Mouse (Mus musculus): ENCODE data around the gene Zfyve16. TPM values are rescaled to one million over a fixed set of nuclear protein-coding genes. Genes with fewer than 3 reads are reported as not detected.

The Zfyve16 gene
- polyA plus RNA-seq, 1 experiment from 2014 or later = 13.8 TPM

GRCm38 (mm10) chr13:92539126-92539525 lies 8.5 kb upstream of the Zfyve16 start:
- no peak for DNase-seq

GRCm38 (mm10) chr13:92533801-92534200 lies 3.1 kb upstream of the Zfyve16 start:
- ATAC-seq (ENCODE audit: low FRiP score, low TSS enrichment) (no peak), DNase-seq (no peak)
- H3K9ac ChIP-seq (replicated peaks; ENCODE audit: low read length) = no peak overlapping the region
- no peak overlapping the region for H3K27ac ChIP-seq (replicated peaks; ENCODE audit: low read depth, low read length)
- H3K4me1 ChIP-seq (ENCODE audit: control insufficient read depth, insufficient read depth, low read length) = peaks cover 13% of the 10 kb centered on the region
- H3K4me3 ChIP-seq (replicated peaks; ENCODE audit: low read depth, low read length) = no peak overlapping the region
- no peak overlapping the region for H3K4me2 ChIP-seq (ENCODE audit: low read length)
- H3K36me3 ChIP-seq (ENCODE audit: control insufficient read depth, insufficient read depth, low read length) = 0 out of 2 replicates have a peak, but pooled peaks cover 2% of the 10 kb centered on the region
- no peaks in the 10 kb centered on the region for H3K9me3 ChIP-seq (ENCODE audit: control insufficient read depth, low read length)
- no peaks in the 10 kb centered on the region for H3K27me3 ChIP-seq (ENCODE audit: control insufficient read depth, insufficient read depth, low read length)
- WGBS = 63% methylated on average over 2 of the region's 2 CpGs

More at GRCm38 (mm10) chr13:92539126-92539525, 8.5 kb upstream of the Zfyve16 start:
- no peaks in the 10 kb centered on the region for H3K36me3 ChIP-seq (ENCODE audit: control insufficient read depth, insufficient read depth, low read length)
- H3K9me3 ChIP-seq (ENCODE audit: control insufficient read depth, low read length) = no peaks in the 10 kb centered on the region
- H3K4me2 ChIP-seq (ENCODE audit: low read length) = no peak overlapping the region
- ATAC-seq (ENCODE audit: low FRiP score, low TSS enrichment) = no peak
- H3K4me1 ChIP-seq (ENCODE audit: control insufficient read depth, insufficient read depth, low read length) = no peaks in the 10 kb centered on the region
- H3K27ac ChIP-seq (replicated peaks; ENCODE audit: low read depth, low read length) = no peak overlapping the region
- no peaks in the 10 kb centered on the region for H3K27me3 ChIP-seq (ENCODE audit: control insufficient read depth, insufficient read depth, low read length)
- H3K9ac ChIP-seq (replicated peaks; ENCODE audit: low read length) = no peak overlapping the region
- no peak overlapping the region for H3K4me3 ChIP-seq (replicated peaks; ENCODE audit: low read depth, low read length)
- 73% methylated on average over 4 of the region's 4 CpGs for WGBS

- Histone ChIP-seq H3K4me2 (ENCODE audit: low read length) (no peak overlapping the region), H3K4me1 (ENCODE audit: control insufficient read depth, insufficient read depth, low read length) (peaks cover 15% of the 10 kb centered on the region), H3K36me3 (ENCODE audit: control insufficient read depth, insufficient read depth, low read length) (0 out of 2 replicates have a peak, but pooled peaks cover 2% of the 10 kb centered on the region), H3K27me3 (ENCODE audit: control insufficient read depth, insufficient read depth, low read length) (no peaks in the 10 kb centered on the region), H3K9me3 (ENCODE audit: control insufficient read depth, low read length) (no peaks in the 10 kb centered on the region), H3K9ac (replicated peaks; ENCODE audit: low read length) (no peak overlapping the region), H3K4me3 (replicated peaks; ENCODE audit: low read depth, low read length) (no peak overlapping the region), H3K27ac (replicated peaks; ENCODE audit: low read depth, low read length) (no peak overlapping the region)
- no peak for DNase-seq
- no peak for ATAC-seq (ENCODE audit: low FRiP score, low TSS enrichment)
- WGBS = 81% methylated on average over 2 of the region's 2 CpGs
These were observed 1.5 kb upstream of the Zfyve16 start for GRCm38 (mm10) chr13:92532216-92532615.

GRCm38 (mm10) chr13:92531237-92531636 lies 569 bp upstream of the Zfyve16 start:
- peak overlapping the region; percentile 94 for H3K9ac ChIP-seq (replicated peaks; ENCODE audit: low read length)
- H3K9me3 ChIP-seq (ENCODE audit: control insufficient read depth, low read length) = no peaks in the 10 kb centered on the region
- H3K36me3 ChIP-seq (ENCODE audit: control insufficient read depth, insufficient read depth, low read length) = 0 out of 2 replicates have a peak, but pooled peaks cover 2% of the 10 kb centered on the region
- peak overlapping the region; percentile 72 for H3K4me3 ChIP-seq (replicated peaks; ENCODE audit: low read depth, low read length)
- ATAC-seq (ENCODE audit: low FRiP score, low TSS enrichment) (peak; percentile 0; the same call in 1 of the 2 replicates), DNase-seq (no peak)
- peak overlapping the region; percentile 95 for H3K27ac ChIP-seq (replicated peaks; ENCODE audit: low read depth, low read length)
- no peaks in the 10 kb centered on the region for H3K27me3 ChIP-seq (ENCODE audit: control insufficient read depth, insufficient read depth, low read length)
- H3K4me2 ChIP-seq (ENCODE audit: low read length) = peak overlapping the region; percentile 61
- 5% methylated on average over 15 of the region's 15 CpGs for WGBS
- H3K4me1 ChIP-seq (ENCODE audit: control insufficient read depth, insufficient read depth, low read length) = peaks cover 15% of the 10 kb centered on the region

GRCm38 (mm10) chr13:92529828-92530720 lies 594 bp downstream of the Zfyve16 start:
- Histone ChIP-seq H3K4me3 (replicated peaks; ENCODE audit: low read depth, low read length) (peak overlapping the region; percentile 72), H3K4me1 (ENCODE audit: control insufficient read depth, insufficient read depth, low read length) (peaks cover 15% of the 10 kb centered on the region), H3K4me2 (ENCODE audit: low read length) (peak overlapping the region; percentile 61), H3K9ac (replicated peaks; ENCODE audit: low read length) (peak overlapping the region; percentile 94), H3K36me3 (ENCODE audit: control insufficient read depth, insufficient read depth, low read length) (0 out of 2 replicates have a peak, but pooled peaks cover 2% of the 10 kb centered on the region), H3K27ac (replicated peaks; ENCODE audit: low read depth, low read length) (peak overlapping the region; percentile 95), H3K27me3 (ENCODE audit: control insufficient read depth, insufficient read depth, low read length) (no peaks in the 10 kb centered on the region), H3K9me3 (ENCODE audit: control insufficient read depth, low read length) (no peaks in the 10 kb centered on the region)
- 3% methylated on average over 47 of the region's 47 CpGs for WGBS
- DNase-seq (peak; percentile 72), ATAC-seq (ENCODE audit: low FRiP score, low TSS enrichment) (peak; percentile 88; the same call in 1 of the 2 replicates)

GRCm38 (mm10) chr13:92523178-92523813 lies 7.4 kb downstream of the Zfyve16 start:
- Histone ChIP-seq H3K36me3 (ENCODE audit: control insufficient read depth, insufficient read depth, low read length) (peaks cover 40% of the 10 kb centered on the region), H3K4me1 (ENCODE audit: control insufficient read depth, insufficient read depth, low read length) (no peaks in the 10 kb centered on the region), H3K27ac (replicated peaks; ENCODE audit: low read depth, low read length) (no peak overlapping the region), H3K27me3 (ENCODE audit: control insufficient read depth, insufficient read depth, low read length) (no peaks in the 10 kb centered on the region), H3K4me3 (replicated peaks; ENCODE audit: low read depth, low read length) (no peak overlapping the region), H3K9ac (replicated peaks; ENCODE audit: low read length) (no peak overlapping the region), H3K9me3 (ENCODE audit: control insufficient read depth, low read length) (no peaks in the 10 kb centered on the region), H3K4me2 (ENCODE audit: low read length) (no peak overlapping the region)
- 93% methylated on average over 5 of the region's 5 CpGs for WGBS
- DNase-seq = no peak
- no peak for ATAC-seq (ENCODE audit: low FRiP score, low TSS enrichment)

- no peaks in the 10 kb centered on the region for H3K4me1 ChIP-seq (ENCODE audit: control insufficient read depth, insufficient read depth, low read length)
- 90% methylated on average over 12 of the region's 12 CpGs for WGBS
- no peak for ATAC-seq (ENCODE audit: low FRiP score, low TSS enrichment)
- H3K9me3 ChIP-seq (ENCODE audit: control insufficient read depth, low read length) = no peaks in the 10 kb centered on the region
- H3K27ac ChIP-seq (replicated peaks; ENCODE audit: low read depth, low read length) = no peak overlapping the region
- peaks cover 57% of the 10 kb centered on the region for H3K36me3 ChIP-seq (ENCODE audit: control insufficient read depth, insufficient read depth, low read length)
- DNase-seq = no peak
- no peaks in the 10 kb centered on the region for H3K27me3 ChIP-seq (ENCODE audit: control insufficient read depth, insufficient read depth, low read length)
- no peak overlapping the region for H3K4me3 ChIP-seq (replicated peaks; ENCODE audit: low read depth, low read length)
- H3K4me2 ChIP-seq (ENCODE audit: low read length) = no peak overlapping the region
- H3K9ac ChIP-seq (replicated peaks; ENCODE audit: low read length) = no peak overlapping the region
These were observed 25.8 kb downstream of the Zfyve16 start for GRCm38 (mm10) chr13:92504871-92505270.

GRCm38 (mm10) chr13:92491923-92492322 lies 38.7 kb downstream of the Zfyve16 start:
- no peak for DNase-seq
- no peak for ATAC-seq (ENCODE audit: low FRiP score, low TSS enrichment)
- 93% methylated on average over 1 of the region's 1 CpGs for WGBS

More at GRCm38 (mm10) chr13:92491923-92492322, 38.7 kb downstream of the Zfyve16 start:
- peaks cover 37% of the 10 kb centered on the region for H3K36me3 ChIP-seq (ENCODE audit: control insufficient read depth, insufficient read depth, low read length)
- H3K9ac ChIP-seq (replicated peaks; ENCODE audit: low read length) = no peak overlapping the region
- no peaks in the 10 kb centered on the region for H3K4me1 ChIP-seq (ENCODE audit: control insufficient read depth, insufficient read depth, low read length)
- no peak overlapping the region for H3K27ac ChIP-seq (replicated peaks; ENCODE audit: low read depth, low read length)
- H3K4me3 ChIP-seq (replicated peaks; ENCODE audit: low read depth, low read length) = no peak overlapping the region
- H3K9me3 ChIP-seq (ENCODE audit: control insufficient read depth, low read length) = no peaks in the 10 kb centered on the region
- H3K27me3 ChIP-seq (ENCODE audit: control insufficient read depth, insufficient read depth, low read length) = no peaks in the 10 kb centered on the region
- H3K4me2 ChIP-seq (ENCODE audit: low read length) = no peak overlapping the region

Measured in midbrain, embryonic 14.5 days (tissue).